Mouse (Mus musculus) ES-CJ7 (cell line): Measurements from ENCODE around the gene Hsd3b7.
"Not testable (repeated sequence)": the region's sequence is repeated elsewhere in the genome, so short reads cannot be mapped to it uniquely, and the experiment has no call there.

Experiments used
- DNase-seq: peaks from one replicate; pipeline ENCODE4 v3.0.0; 2011; ENCODE audit warnings: low read depth, low spot score

The Hsd3b7 gene

GRCm38 (mm10) chr7:127775837-127776236 is 24.6 kb upstream of the Hsd3b7 start:
- not testable (repeated sequence) for DNase-seq

- peak; percentile 87 for DNase-seq
Measured at GRCm38 (mm10) chr7:127776426-127776825, 24.0 kb upstream of the Hsd3b7 start, which contains the start of gene Setd1a. Gene Setd1a, plus strand, starts transcription at chr7:127776670.

- DNase-seq = peak; percentile 97
Measured at GRCm38 (mm10) chr7:127776878-127777473, 23.4 kb upstream of the Hsd3b7 start.

GRCm38 (mm10) chr7:127777474-127778266 is 22.7 kb upstream of the Hsd3b7 start:
- peak; percentile 66 for DNase-seq

GRCm38 (mm10) chr7:127778350-127778749 is 22.1 kb upstream of the Hsd3b7 start:
- DNase-seq = no peak

GRCm38 (mm10) chr7:127785308-127785707 is 15.1 kb upstream of the Hsd3b7 start, which contains the start of gene Gm49388:
Gene Gm49388, plus strand, starts transcription at chr7:127785608.
- DNase-seq = no peak

- no peak for DNase-seq
Measured at GRCm38 (mm10) chr7:127797076-127797845, 3.1 kb upstream of the Hsd3b7 start.

- DNase-seq = no peak
Measured at GRCm38 (mm10) chr7:127798591-127798990, 1.8 kb upstream of the Hsd3b7 start.

GRCm38 (mm10) chr7:127799211-127799610 is 1.2 kb upstream of the Hsd3b7 start:
- DNase-seq = no peak

- no peak for DNase-seq
Measured at GRCm38 (mm10) chr7:127799738-127800137, 666 bp upstream of the Hsd3b7 start.

- DNase-seq = no peak
Measured at GRCm38 (mm10) chr7:127801010-127801621, 712 bp downstream of the Hsd3b7 start.

- DNase-seq = no peak
Measured at GRCm38 (mm10) chr7:127802313-127802712, 1.9 kb downstream of the Hsd3b7 start.

- DNase-seq = no peak
Measured at GRCm38 (mm10) chr7:127808821-127809220, 8.4 kb downstream of the Hsd3b7 start.

GRCm38 (mm10) chr7:127809846-127810245 is 9.4 kb downstream of the Hsd3b7 start:
- peak; percentile 59 for DNase-seq

GRCm38 (mm10) chr7:127810650-127811049 is 10.2 kb downstream of the Hsd3b7 start:
- no peak for DNase-seq

- peak; percentile 54 for DNase-seq
Measured at GRCm38 (mm10) chr7:127811240-127811639, 10.8 kb downstream of the Hsd3b7 start.

- no peak for DNase-seq
Measured at GRCm38 (mm10) chr7:127812292-127812691, 11.9 kb downstream of the Hsd3b7 start.

- no peak for DNase-seq
Measured at GRCm38 (mm10) chr7:127813821-127814220, 13.4 kb downstream of the Hsd3b7 start.

GRCm38 (mm10) chr7:127814241-127814921 is 14.0 kb downstream of the Hsd3b7 start:
- no peak for DNase-seq

GRCm38 (mm10) chr7:127815116-127815665 is 14.8 kb downstream of the Hsd3b7 start:
- no peak for DNase-seq
